Mouse (Mus musculus) urinary bladder, postnatal 10 days (tissue): Measurements from ENCODE around the gene Syt5.

Experiments used
- DNase-seq: peaks from one replicate; pipeline ENCODE4 v3.0.0; 2022; ENCODE audit warnings: low spot score

The Syt5 gene

GRCm38 (mm10) chr7:4499034-4499433, 48.3 kb downstream of the Syt5 start:
- no peak for DNase-seq

GRCm38 (mm10) chr7:4498251-4498650, 49.1 kb downstream of the Syt5 start:
- DNase-seq = no peak

GRCm38 (mm10) chr7:4497271-4497903, 50.0 kb downstream of the Syt5 start:
- DNase-seq = no peak

- no peak for DNase-seq
These were observed 50.9 kb downstream of the Syt5 start for GRCm38 (mm10) chr7:4496468-4496867.

- DNase-seq = no peak
These were observed 53.4 kb downstream of the Syt5 start for GRCm38 (mm10) chr7:4493991-4494390.

- no peak for DNase-seq
These were observed 54.8 kb downstream of the Syt5 start for GRCm38 (mm10) chr7:4492284-4493224.

- DNase-seq = no peak
These were observed 56.0 kb downstream of the Syt5 start for GRCm38 (mm10) chr7:4491308-4491707.
